Mouse (Mus musculus) testis, adult 2 months (tissue): ENCODE measurements around the gene Cyp24a1.

Source experiments
- CTCF ChIP-seq: fragments of 200-500 bp; IDR thresholded peaks from 2 replicates; pipeline ENCODE4 v1.5.1; 2012; ENCODE audit warnings: low read depth, mild to moderate bottlenecking, inconsistent platforms, low read length, moderate library complexity; ENCODE audit not compliant: control insufficient read depth, insufficient read depth, insufficient replicate concordance
- POLR2A ChIP-seq: fragments of 200-500 bp; IDR thresholded peaks from 2 replicates; pipeline ENCODE4 v1.6.1; 2012; ENCODE audit warnings: low read depth, mild to moderate bottlenecking, inconsistent platforms, low read length, moderate library complexity; ENCODE audit not compliant: control insufficient read depth

- TF ChIP-seq CTCF (no peak), POLR2A (no peak)
Observed at GRCm38 (mm10) chr2:170459805-170460204, 37.1 kb downstream of the Cyp24a1 start.
